Mouse (Mus musculus): ENCODE measurements at regions not wholly inside any gene's neighbourhood (a gene's known extent, or its start where the extent isn't known, plus 50 kb on each side); places are given as distances from the start of the nearest gene placed in this dataset.
"Not testable (repeated sequence)": the region's sequence is repeated elsewhere in the genome, so short reads cannot be mapped to it uniquely, and the experiment has no call there.

DNA sequence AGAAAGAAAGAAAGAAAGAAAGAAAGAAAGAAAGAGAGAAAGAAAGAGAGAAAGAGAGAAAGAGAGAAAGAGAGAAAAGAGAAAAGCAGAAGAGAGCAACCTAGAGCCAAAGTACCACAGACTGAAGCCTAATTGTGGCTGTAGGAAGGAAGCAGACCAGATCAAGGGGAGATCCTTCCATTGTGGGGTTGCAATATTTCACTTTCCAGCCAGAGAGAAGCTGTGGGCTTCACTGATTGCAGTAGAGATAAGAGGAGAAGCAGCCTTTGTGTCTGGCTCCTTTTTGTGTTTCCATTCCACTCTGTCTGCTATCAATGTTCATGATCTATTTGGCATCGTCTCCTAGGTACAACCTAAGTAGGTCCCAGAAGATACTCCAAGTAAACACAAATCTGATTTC lies 79.0 kb upstream of the Xcl1 start:
- no peak for DNase-seq

DNA sequence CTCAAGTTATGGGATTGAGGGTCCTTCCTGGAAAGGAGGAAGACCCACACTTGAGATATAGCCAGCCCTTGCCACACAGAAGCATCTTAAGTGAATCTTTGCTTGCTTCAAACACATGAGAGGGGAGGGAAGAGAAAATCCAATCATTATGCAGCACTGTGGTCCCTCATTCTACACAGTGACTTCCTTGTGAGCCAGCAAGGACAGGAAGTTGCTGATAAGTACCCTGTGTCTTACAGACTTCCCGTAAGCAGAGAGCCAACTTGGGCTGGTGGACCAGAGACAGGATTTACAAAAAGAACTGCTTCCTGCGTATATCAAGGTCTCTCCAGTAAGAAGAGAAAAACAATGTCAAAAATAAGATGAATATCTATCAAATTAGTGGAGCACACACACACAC lies 78.1 kb upstream of the Xcl1 start:
- DNase-seq, result no peak

DNA sequence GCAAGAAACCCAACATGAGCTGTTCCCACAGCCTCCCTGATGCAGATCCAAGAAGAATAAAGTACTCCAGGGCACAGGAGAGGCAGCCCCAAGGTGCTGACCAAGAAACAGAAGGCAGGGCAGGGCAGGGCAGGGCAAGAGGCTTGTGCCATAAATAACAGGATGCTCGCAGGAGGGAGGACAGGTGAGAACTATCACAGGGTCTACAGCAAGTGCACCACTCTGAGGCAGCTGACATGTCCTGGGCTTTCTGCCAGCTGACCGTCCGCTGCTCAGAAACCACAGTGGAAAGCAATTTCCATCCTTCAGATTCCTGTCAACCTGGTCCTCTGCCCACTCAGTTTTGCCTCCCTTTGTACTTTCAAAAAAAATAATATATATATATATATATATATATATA lies 77.0 kb upstream of the Xcl1 start:
- no peak for DNase-seq

DNA sequence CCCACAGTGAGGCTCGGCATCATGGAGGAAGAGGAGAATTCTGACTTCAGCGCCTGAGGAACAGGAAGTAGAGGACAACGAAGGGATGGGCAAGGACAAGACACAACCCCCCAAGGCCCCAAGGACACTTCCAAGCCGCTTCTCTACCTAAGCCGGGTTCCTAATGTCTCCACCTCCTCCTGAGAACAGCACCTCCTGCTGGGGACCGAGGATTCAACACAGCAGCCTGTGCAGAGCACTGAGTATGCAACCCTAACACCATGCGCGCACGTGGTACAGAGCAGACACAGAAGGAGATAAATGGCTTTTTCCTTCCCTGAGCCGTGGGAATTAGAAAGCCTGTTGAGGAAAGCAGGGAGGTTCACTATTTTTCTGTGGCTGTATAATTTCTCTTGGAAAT lies 64.2 kb upstream of the Xcl1 start:
- DNase-seq, result no peak

GRCm38 (mm10) chr1:164998621-164999020 lies 63.3 kb upstream of the Xcl1 start:
- no peak for DNase-seq

- no peak for DNase-seq
Observed at GRCm38 (mm10) chr1:164997660-164998059, 62.3 kb upstream of the Xcl1 start.

- no peak for DNase-seq
Observed at GRCm38 (mm10) chr1:164994247-164994660, 58.9 kb upstream of the Xcl1 start.

DNA sequence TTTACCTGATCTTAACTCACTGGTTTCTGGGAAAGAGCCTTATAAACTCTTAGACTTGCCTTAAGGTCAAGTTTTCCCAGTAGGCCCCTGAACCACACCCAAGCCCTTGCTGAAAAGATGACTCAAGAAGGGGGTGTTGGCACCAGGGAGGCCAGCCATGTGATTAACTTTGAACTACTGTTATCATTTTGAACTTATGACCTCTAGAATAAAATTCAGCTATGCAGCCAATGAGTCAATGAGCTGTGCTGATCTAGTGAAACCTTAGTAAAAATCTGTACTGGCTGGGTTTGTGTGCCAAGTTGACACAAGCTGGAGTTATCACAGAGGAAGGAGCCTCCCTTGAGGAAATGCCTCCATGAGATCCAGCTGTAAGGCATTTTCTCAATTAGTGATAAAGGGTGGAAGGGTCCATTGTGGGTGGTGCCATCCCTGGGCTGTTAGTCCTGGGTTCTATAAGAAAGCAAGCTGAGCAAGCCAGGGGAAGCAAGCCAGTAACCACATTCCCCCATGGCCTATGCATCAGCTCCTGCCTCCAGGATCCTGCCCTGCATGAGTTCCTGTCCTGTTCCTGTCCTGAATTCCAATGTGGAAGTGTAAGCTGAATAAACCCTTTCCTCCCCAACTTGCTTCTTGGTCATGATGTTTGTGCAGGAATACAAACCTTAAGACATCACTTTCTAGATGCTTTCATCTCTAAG lies 58.0 kb upstream of the Xcl1 start:
- not testable (repeated sequence) for DNase-seq

- DNase-seq, result peak; percentile 29
Observed at GRCm38 (mm10) chr1:164988982-164989381, 53.7 kb upstream of the Xcl1 start.

DNA sequence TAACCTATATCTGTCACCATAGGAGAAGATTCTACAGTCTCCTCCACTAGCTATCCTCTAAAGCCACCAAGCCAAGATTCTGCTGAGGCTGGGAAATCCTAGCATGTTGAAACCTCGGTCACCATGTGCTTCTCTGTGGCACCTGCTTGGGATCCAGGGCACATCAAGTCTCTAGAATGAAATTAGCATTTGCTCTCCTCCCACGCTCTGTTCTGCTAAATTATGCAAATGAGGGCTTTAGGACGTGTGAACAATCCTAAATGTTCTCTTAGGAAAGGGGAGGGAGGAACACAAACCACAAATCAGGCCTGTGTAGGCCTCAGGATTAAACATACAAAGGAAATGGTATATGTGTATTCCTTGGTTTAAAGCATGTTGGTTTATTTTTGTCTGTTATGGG lies 52.9 kb upstream of the Xcl1 start:
- DNase-seq, result peak; percentile 67

DNA sequence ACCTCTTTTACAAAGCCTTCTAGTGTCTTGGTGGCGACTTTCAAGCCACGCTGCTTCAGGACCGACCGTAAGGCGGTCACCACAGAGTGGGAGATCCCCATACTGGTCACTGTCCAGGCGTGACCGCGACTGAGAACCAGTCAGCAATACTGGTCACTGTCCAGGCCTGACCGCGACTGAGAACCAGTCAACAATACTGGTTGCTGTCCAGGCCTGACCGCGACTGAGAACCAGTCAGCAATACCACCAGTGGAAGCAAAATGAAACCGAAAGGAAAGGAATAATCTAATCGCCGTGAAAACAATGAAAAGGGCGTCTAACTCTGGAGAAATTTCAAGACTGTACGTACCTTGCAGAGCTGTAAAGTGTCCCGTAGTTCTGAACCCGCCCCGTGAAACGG lies 50.2 kb upstream of the Xcl1 start:
- not testable (repeated sequence) for DNase-seq
